Mouse (Mus musculus) intestine, embryonic 16.5 days (tissue): ENCODE measurements around the gene Mrpl23. TPM values are rescaled to one million over a fixed set of nuclear protein-coding genes. Genes with fewer than 3 reads are reported as not detected.

ENCODE experiments used
- ATAC-seq: fragments of 200-750 bp; cut with Nextera tagmentation; 2 replicates; pipeline ENCODE4 v1.8.0; 2017; ENCODE audit warnings: moderate TSS enrichment, moderate library complexity
- H3K27ac ChIP-seq: fragments of 300-500 bp; sonication (generic); 2 replicates; pipeline ENCODE4 v1.5.1; 2014; ENCODE audit warnings: mild to moderate bottlenecking, low read length
- H3K27me3 ChIP-seq: fragments of 300-500 bp; sonication (generic); replicated peaks from 2 replicates; pipeline ENCODE4 v1.6.1; 2014; ENCODE audit warnings: low read length, control low read depth, mixed read lengths; ENCODE audit not compliant: control insufficient read depth, insufficient read depth
- H3K36me3 ChIP-seq: fragments of 300-500 bp; sonication (generic); 2 replicates; pipeline ENCODE4 v1.6.1; 2014; ENCODE audit warnings: low read length, control low read depth; ENCODE audit not compliant: control insufficient read depth, insufficient read depth
- H3K4me1 ChIP-seq: fragments of 300-500 bp; sonication (generic); 2 replicates; pipeline ENCODE4 v1.6.1; 2014; ENCODE audit warnings: low read length, control low read depth, mixed read lengths; ENCODE audit not compliant: control insufficient read depth, insufficient read depth
- H3K4me2 ChIP-seq: fragments of 300-500 bp; sonication (generic); 2 replicates; pipeline ENCODE4 v1.6.1; 2014; ENCODE audit warnings: low read depth, low read length, control low read depth
- H3K4me3 ChIP-seq: fragments of 300-500 bp; sonication (generic); 2 replicates; pipeline ENCODE4 v1.5.1; 2014; ENCODE audit warnings: mild to moderate bottlenecking, low read length
- H3K9ac ChIP-seq: fragments of 300-500 bp; sonication (generic); 2 replicates; pipeline ENCODE4 v1.6.1; 2014; ENCODE audit warnings: low read depth, low read length
- H3K9me3 ChIP-seq: fragments of 300-500 bp; sonication (generic); 2 replicates; pipeline ENCODE4 v1.6.1; 2016; ENCODE audit warnings: low read length, control low read depth; ENCODE audit not compliant: control insufficient read depth
- WGBS: fragments of 180-500 bp; shearing (Covaris S2); extraction: QIAGEN DNeasy Blood & Tissue Kit; methylation state at CpG from one replicate; pipeline ENCODE4 v1.1.7; 2014; 5-methylcytosine and 5-hydroxymethylcytosine counted together
- polyA plus RNA-seq: library from polyadenylated mRNA; unstranded; fragments of >200 nt; fragmentation: Nextera tagmentation; extraction: Ambion mirVana; gene quantifications from 2 replicates; pipeline ENCODE4 v1.2.1, GENCODE M21; 2015

Gene Mrpl23
- polyA plus RNA-seq, 1 experiment from 2014 or later: 50.3 TPM

- Histone ChIP-seq H3K9ac (no peak overlapping the region), H3K4me1 (peaks cover 56% of the 10 kb centered on the region), H3K4me3 (no peak overlapping the region), H3K27ac (peak overlapping the region; percentile 26), H3K27me3 (no peaks in the 10 kb centered on the region), H3K4me2 (no peak overlapping the region), H3K9me3 (no peaks in the 10 kb centered on the region), H3K36me3 (no peaks in the 10 kb centered on the region)
- WGBS: 59% methylated on average over 8 of the region's 8 CpGs
- ATAC-seq: no peak
Observed at GRCm38 (mm10) chr7:142539828-142540227, 7.3 kb downstream of the Mrpl23 start.

- no peak overlapping the region for H3K4me3 ChIP-seq
- no peak overlapping the region for H3K4me2 ChIP-seq
- no peaks in the 10 kb centered on the region for H3K27me3 ChIP-seq
- no peaks in the 10 kb centered on the region for H3K36me3 ChIP-seq
- 20% methylated on average over 11 of the region's 11 CpGs for WGBS
- H3K27ac ChIP-seq: peak overlapping the region; percentile 68
- ATAC-seq: peak; percentile 33
- peaks cover 48% of the 10 kb centered on the region for H3K4me1 ChIP-seq
- no peaks in the 10 kb centered on the region for H3K9me3 ChIP-seq
- H3K9ac ChIP-seq: peak overlapping the region; percentile 64
Observed at GRCm38 (mm10) chr7:142542771-142543303, 10.4 kb downstream of the Mrpl23 start.

DNA sequence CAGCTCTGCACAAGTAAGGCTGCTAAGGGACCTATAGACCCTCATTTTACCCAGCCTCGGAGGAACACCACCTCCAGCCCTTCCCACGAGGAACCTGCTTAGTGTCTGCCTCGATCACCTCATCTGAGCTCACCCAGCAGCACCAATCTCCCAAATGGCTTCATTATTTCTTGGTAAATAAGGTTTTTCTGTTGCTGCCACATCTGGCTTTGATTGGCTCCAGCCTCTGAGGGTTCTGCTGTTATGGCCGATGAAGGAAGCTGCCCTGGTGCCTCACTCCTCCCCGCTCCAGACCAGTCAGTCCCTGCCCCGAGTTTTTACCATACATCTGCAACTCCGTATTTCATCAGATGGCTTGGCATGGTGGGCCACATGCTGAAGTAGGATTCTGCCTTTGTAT lies 13.5 kb downstream of the Mrpl23 start:
- Histone ChIP-seq H3K4me2 (no peak overlapping the region), H3K4me3 (no peak overlapping the region), H3K27me3 (no peaks in the 10 kb centered on the region), H3K4me1 (peaks cover 28% of the 10 kb centered on the region), H3K9me3 (no peaks in the 10 kb centered on the region), H3K9ac (no peak overlapping the region), H3K27ac (no peak overlapping the region), H3K36me3 (no peaks in the 10 kb centered on the region)
- no peak for ATAC-seq
- WGBS: 73% methylated on average over 7 of the region's 7 CpGs

- no peak overlapping the region for H3K9ac ChIP-seq
Observed at GRCm38 (mm10) chr7:142547874-142548273, 15.4 kb downstream of the Mrpl23 start.

DNA sequence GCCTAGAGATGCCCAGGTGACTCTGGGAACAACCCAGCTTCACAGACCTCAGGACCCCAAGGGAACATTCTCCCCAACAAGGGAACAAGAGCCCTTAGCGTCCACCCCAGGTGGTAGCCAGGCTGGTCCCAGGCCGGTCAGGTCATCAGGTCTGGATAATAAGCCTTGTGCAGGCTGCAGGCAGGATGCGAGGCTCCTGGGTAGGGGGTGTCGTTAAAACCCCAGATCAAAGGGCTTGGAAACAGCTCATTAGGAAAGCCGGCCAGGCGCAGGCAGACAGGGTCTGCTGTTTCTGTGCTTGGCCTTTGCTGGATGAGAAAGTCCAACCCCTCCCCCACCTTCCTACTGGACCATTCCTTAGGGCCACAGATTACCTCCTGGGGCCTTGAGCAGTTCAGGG lies 16.2 kb downstream of the Mrpl23 start:
- Histone ChIP-seq H3K9me3 (no peaks in the 10 kb centered on the region), H3K27me3 (no peaks in the 10 kb centered on the region), H3K4me1 (peaks cover 17% of the 10 kb centered on the region), H3K36me3 (no peaks in the 10 kb centered on the region), H3K4me3 (no peak overlapping the region), H3K27ac (no peak overlapping the region), H3K4me2 (no peak overlapping the region), H3K9ac (no peak overlapping the region)
- 64% methylated on average over 6 of the region's 6 CpGs for WGBS
- ATAC-seq: no peak

More at GRCm38 (mm10) chr7:142547874-142548273, 15.4 kb downstream of the Mrpl23 start:
- H3K27ac ChIP-seq: no peak overlapping the region
- no peak overlapping the region for H3K4me2 ChIP-seq
- H3K9me3 ChIP-seq: no peaks in the 10 kb centered on the region
- no peaks in the 10 kb centered on the region for H3K36me3 ChIP-seq
- peaks cover 15% of the 10 kb centered on the region for H3K4me1 ChIP-seq
- H3K4me3 ChIP-seq: no peak overlapping the region
- H3K27me3 ChIP-seq: no peaks in the 10 kb centered on the region
- no peak for ATAC-seq
- WGBS: 39% methylated on average over 2 of the region's 2 CpGs

DNA sequence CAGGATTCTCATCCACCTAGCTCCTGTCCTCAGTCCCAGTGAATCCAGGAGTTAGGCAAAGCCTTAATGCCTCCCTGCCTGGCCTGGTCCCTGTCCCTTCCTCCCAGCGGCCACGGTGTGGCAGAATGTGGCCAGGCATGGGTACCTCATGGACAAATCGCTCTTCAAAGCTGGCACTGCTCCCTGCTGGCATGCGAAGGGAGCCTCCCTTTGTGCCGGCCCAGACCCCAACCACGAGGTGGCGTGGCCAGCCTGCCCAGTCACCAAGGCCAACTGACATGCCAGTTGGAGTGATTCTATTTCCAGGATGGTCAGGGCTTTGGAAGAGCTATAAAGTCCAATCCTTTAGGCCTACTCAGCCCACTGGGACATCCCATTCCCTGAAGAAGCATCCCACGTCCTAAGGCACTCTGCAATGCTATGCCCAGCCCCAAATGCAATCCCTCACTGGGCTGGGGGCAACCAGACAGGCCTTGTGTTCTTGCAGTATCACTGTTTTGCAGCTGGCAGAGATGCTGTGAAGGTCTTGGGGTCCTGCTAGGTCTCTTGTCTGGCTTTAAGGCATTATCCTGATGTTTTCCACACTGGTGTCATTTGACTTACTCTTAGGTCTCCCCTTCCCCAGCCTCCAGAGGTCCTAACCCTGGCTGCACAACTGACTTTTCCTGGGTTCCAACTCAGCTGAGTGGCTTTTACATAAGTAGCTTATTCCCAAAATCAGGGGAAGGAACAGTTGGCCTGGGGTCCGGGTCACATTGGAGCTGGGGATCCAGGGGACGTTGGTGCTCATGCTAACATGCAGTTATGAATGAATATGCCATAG lies 17.7 kb downstream of the Mrpl23 start:
- no peak overlapping the region for H3K4me3 ChIP-seq
- peaks cover 32% of the 10 kb centered on the region for H3K4me1 ChIP-seq
- no peak overlapping the region for H3K4me2 ChIP-seq
- H3K27me3 ChIP-seq: no peaks in the 10 kb centered on the region
- H3K9me3 ChIP-seq: no peaks in the 10 kb centered on the region
- H3K9ac ChIP-seq: no peak overlapping the region
- H3K27ac ChIP-seq: no peak overlapping the region
- no peak for ATAC-seq
- 88% methylated on average over 10 of the region's 10 CpGs for WGBS
- no peaks in the 10 kb centered on the region for H3K36me3 ChIP-seq

DNA sequence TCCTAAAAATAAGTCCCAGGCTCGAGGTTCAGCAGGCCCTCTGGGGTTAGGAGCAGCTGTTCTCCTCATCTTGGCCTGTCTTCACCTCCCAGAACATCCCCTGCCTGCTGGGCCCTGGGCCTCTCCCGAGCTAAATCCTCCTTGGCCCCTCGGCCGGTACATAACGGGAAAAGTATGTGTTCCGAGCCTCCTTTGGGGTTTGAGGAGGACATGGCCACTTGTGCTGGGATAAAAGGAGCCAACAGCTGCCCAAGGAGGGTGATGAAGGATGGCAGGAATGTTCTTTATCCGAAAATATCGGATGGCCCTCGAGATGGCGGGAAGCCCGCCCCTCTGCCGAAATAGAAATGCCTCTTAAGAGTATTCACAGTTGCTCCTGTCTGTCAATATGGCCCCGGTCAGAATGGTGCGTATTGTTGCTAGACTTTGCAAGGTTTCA lies 18.5 kb downstream of the Mrpl23 start:
- no peaks in the 10 kb centered on the region for H3K27me3 ChIP-seq
- no peak for ATAC-seq
- H3K27ac ChIP-seq: no peak overlapping the region
- H3K36me3 ChIP-seq: no peaks in the 10 kb centered on the region
- H3K9me3 ChIP-seq: no peaks in the 10 kb centered on the region
- WGBS: 81% methylated on average over 14 of the region's 14 CpGs
- H3K4me1 ChIP-seq: peaks cover 38% of the 10 kb centered on the region
- no peak overlapping the region for H3K9ac ChIP-seq
- no peak overlapping the region for H3K4me3 ChIP-seq
- H3K4me2 ChIP-seq: no peak overlapping the region

- no peak overlapping the region for H3K4me2 ChIP-seq
Observed at GRCm38 (mm10) chr7:142551691-142552090, 19.2 kb downstream of the Mrpl23 start.

DNA sequence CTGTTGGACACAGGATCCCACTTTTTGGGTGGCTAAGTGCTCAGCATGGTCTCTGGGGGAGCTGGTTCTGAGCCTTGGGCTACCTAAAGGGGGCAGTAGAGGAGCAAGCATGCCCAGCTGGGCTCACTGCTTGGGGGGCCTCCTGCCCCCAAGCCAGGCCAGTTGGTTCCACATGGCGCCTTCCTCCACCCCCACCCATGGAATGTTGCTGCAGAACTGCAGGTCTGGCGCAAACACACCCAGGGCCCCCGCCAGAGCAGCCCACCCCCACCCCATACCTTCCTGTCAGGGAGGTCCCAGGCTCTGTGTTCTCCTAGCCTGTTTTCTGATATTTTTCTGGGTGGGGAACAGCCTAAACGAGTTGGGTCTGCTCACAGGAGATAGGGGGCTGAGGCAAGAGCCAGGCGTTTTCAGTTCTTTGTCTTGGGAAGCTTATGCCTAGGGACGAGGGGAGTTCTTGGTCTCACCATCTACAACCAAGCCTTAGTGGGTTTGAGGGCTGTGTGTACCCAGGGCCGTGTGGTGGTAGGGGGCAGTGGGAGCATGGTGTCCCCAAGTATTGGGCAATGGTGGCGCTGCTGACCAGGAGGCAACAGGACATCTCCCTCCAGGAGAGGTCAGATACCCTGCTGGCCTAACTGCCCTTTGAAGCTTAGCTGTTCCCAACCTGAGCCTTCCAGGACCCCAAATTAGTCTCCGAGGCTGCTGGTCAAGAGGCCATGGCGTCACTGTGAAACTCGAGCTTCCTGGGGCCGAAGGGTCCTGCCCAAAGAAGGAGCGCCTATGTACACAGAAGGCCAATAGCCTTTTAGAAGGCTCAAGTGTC lies 20.3 kb downstream of the Mrpl23 start:
- peak overlapping the region; percentile 54 for H3K9ac ChIP-seq

More at GRCm38 (mm10) chr7:142551691-142552090, 19.2 kb downstream of the Mrpl23 start:
- no peaks in the 10 kb centered on the region for H3K27me3 ChIP-seq
- no peak overlapping the region for H3K27ac ChIP-seq
- no peaks in the 10 kb centered on the region for H3K36me3 ChIP-seq
- no peak overlapping the region for H3K9ac ChIP-seq
- no peak overlapping the region for H3K4me3 ChIP-seq
- peaks cover 42% of the 10 kb centered on the region for H3K4me1 ChIP-seq
- 96% methylated on average over 5 of the region's 5 CpGs for WGBS
- no peak for ATAC-seq
- H3K9me3 ChIP-seq: no peaks in the 10 kb centered on the region

More for the DNA sequence above, 20.3 kb downstream of the Mrpl23 start:
- H3K4me3 ChIP-seq: no peak overlapping the region
- no peak overlapping the region for H3K4me2 ChIP-seq
- peak overlapping the region; percentile 73 for H3K27ac ChIP-seq
- H3K36me3 ChIP-seq: no peaks in the 10 kb centered on the region
- peaks cover 47% of the 10 kb centered on the region for H3K4me1 ChIP-seq
- peak; percentile 29; the same call in 1 of the 2 replicates for ATAC-seq
- no peaks in the 10 kb centered on the region for H3K9me3 ChIP-seq
- WGBS: 37% methylated on average over 13 of the region's 13 CpGs
- no peaks in the 10 kb centered on the region for H3K27me3 ChIP-seq
